Mouse (Mus musculus) WW6 (cell line): Measurements from ENCODE around the gene Rtl8b.
"Not testable (repeated sequence)": the region's sequence is repeated elsewhere in the genome, so short reads cannot be mapped to it uniquely, and the experiment has no call there.

ENCODE experiments used
- DNase-seq: peaks from one replicate; pipeline ENCODE4 v3.0.0-alpha.2; 2013; ENCODE audit warnings: low read depth, low spot score

The Rtl8b gene

DNA sequence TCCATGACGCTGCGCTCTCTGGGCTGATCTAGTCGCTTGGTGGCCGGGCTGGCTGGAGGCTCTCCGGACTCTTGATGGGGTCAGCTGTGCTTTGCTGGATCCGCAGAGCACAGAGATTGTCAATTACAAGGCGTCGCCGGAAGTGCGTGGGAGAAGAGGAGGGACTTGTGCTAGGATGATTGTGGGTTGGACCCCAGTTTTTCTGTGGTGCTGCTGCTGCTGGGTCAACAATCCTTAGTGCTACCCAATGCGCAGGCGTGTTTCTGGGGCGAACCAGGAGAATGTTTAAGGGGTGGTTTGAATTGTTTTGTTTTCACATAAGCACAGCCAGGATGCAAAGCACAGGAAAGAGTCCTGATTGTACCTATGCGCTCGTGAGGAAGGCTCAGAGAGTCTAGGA, at the start of gene Rtl8b:
Rtl8b (minus strand) TSS at position 115 of the 400 bp plus-strand sequence.
- DNase-seq = peak; percentile 24

DNA sequence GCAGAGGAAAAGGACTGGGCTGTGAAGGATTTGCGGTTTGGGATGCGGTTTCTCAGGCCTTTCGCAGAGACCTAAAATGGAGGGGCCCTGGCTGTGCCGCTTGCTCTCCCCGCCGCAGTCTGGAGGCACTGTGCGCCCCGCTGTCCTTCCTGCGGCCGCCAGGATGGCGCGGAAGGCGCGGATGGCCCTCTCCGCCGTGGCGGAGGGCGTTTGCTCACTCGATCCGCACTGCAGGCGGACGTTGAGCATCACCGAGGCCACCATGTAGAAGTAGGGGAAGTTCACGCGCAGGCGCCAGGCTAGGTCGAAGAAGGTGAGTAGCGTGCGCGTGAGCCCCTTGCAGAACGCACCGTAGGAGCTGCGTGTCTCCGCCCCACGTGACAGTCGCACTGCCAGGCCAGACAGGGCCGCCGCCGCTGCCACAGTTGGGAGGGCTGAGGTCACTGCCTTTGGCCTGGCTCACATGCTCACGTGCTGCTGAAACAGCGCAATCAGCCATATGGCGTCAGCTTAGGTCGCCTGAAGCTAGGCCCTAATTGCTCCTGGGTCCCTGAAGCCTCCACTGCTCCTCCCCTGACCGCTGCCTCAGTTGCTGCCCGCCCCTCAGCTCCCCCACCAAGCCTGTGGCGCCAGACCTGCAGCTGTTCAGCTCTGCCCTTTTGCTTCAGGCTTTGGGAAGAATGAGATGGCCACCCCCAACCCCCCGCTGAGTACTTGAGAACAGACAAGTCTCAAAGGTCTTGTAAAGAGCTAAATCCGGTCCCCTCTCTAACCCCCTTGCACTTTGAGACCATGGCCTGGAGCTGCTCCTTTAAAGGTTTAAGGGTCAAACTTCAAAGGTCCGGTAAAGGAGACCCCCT, 46.3 kb upstream of the Rtl8b start:
- peak; percentile 36 for DNase-seq

DNA sequence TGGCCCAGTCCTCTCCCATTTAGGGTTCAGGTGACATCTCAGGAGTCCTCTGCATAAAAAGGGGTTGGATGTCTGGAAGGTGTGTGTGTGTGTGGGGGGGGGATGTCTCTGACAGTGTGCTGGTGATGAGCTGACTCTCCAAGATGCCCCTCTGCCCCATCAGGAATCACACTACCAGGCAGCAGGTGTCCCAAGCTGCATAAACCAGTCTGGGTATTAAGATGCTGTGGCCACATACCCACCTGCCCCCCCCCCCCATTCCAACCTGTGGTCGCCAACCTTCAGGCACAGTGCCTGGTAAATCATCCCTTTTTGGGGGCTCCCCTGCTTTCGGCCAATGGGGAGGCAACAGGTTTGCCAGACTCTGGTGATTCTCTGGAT, 45.7 kb upstream of the Rtl8b start:
- no peak for DNase-seq

DNA sequence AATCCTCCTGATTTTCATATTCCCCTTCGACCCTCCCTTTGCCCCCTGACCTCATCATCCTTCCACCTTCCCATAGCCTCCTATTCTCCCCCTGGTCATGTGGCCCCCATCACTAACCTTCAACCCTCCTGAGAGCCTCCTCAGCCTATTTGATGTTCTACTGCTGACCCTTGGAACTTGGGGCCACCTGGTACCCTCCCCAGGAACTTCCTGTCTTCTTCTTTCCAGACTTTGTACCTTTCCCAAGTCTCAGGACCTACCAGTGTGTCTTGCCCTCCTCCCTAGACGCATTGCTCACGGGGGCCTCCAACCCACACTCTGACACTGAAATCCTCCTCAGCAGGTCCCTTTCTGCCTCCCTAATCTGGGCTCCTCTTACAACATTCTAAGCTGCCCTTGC, 32.5 kb upstream of the Rtl8b start:
- DNase-seq = no peak

DNA sequence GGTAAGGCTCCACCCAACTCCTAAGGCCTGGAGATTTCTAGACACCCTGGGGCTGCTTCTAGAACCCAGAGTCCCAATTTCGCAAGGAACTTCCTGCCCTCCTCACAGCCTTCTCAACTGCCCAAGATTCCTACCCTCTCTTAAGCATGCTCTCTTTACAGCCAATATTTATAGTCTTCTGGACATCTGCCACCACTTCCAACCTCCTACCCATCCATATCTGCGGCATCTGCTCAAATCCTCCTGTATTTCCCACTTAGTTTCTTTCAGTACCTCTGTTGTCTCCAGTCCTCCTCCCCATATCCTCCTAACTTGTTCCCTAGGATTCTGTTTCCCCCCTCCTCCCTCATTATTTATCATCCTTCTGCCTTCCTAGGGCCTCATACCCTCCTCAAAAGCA, 29.0 kb upstream of the Rtl8b start:
- no peak for DNase-seq

DNA sequence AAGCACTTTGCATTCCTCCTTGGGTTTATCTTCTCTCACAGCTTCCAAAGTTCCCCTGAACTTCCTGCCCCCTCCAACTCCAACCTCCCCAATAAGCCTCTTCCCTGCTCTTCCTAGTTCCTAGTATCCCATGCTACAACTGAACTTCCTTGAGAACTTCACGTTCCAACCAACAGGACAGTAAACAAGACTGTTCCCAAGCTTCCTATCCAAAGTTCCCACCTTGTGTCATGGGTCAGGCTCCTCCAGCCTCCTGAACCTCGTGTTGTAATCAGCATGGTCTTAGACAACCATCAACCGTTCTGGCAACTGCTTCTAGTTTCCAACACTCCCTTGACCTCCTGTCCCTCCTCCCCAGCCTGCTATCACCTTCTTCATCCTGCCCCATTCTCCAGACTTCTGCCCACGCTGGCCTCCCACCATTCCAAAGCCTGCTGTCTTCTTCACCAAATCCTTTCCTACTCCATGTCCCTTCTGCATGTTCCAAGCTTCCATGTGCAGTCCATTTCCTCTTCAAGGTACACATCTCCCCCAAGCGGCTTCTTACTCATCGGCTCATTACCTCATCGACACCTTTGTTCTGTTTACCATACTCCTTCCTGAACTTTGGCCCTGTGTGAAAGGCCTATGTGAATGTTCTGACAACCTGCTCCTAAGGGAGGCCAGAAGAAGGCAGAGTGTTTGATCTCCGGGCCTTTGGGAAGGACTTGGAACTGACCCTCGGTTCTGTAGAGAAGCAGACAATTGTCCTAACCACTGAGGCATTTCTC, 24.0 kb upstream of the Rtl8b start:
- DNase-seq = no peak

DNA sequence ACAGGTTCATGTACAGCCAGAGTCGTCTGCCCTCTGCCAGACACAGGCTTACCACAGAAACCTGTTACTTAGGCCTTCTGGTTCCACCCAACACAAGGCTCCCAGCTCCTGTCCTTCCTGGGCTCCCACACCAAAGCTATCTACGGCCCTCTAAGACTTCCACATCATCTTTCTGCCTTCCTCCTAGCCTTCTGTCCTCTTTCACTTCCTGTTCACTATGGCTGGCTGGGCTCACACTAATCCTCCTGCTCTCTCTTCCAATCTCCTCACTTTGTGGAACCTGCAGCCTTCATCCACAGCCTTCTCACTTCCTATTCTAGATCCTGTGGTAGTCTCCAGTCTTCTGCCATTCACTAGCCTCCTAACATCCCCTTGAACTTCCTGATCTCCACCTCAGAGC, 22.9 kb upstream of the Rtl8b start:
- DNase-seq = no peak

DNA sequence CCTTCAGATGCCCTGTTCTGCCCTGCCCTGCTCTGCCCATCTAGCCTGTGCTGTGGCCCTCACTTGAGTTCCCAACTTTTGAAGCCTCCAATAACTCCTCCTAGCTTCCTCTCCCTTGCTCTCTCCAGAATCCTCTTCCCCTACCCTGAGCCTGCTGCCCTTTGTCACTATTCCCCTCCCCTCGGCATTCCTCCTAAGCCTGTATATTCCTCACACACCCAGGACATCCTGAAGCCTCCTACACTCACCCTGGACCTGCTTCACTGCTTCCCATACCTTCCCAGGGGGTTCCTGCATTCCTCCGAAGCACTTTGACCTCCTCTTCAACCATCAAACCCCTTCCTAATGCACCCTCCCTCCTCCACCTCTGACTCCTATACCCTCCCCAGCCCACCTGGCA, 21.9 kb upstream of the Rtl8b start:
- DNase-seq = no peak

DNA sequence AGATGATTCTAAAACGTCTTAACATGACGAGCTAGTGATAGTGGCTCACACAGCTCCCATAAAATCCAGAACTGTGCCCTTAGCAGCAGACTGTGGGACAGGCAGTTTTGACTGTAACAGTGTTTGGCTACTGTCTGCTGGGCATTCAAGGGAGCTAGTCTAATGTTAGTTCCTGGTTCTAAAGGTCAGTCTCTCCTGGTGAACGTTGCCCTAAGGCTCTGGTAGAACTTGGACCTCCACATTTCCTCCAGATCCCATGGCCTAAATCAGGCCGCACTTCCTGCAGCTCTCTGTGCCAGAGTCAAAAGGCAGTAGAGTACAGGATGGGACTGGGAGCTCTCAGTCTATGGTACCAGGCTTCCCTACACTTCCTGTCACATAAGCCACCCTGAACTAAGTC, 14.5 kb upstream of the Rtl8b start:
- DNase-seq = not testable (repeated sequence)

DNA sequence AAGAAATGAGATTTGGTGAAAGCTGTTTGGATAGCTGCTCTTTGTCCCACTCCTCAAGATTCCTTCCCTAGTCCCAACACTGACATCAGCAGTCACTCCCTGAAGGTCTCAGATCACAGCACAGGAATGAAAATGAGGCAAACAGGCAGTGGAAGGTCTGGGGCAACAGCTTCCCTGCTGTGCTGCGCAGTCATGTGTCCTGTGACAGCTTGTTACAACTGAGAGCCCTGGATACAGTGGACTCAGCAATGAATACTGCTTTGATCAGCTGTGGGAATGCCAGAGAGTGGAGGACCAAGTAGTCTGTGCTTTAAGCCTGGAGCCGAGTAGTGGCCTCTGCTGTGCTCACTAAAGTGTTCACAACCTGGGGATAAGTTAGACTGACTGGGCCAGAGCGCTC, 12.4 kb upstream of the Rtl8b start:
- DNase-seq = not testable (repeated sequence)

DNA sequence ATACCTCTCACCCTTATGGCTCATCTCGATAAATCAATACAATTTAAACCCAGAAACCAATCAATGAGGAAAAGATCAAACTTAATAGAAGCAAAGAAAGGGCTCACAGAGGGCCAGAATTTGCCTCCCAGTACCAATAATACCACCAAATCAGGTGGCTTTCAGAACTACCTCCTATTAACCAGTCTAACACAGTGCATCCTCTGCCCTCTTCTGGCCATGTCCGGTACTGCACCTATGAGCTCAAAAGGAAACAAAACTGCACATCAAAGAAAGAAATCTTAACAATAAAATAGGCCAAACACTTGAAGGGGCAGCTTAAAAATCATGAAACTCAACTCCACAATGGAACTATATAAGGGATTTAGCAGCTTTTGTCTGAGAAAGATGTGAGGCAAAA, 6.7 kb upstream of the Rtl8b start:
- DNase-seq = not testable (repeated sequence)

DNA sequence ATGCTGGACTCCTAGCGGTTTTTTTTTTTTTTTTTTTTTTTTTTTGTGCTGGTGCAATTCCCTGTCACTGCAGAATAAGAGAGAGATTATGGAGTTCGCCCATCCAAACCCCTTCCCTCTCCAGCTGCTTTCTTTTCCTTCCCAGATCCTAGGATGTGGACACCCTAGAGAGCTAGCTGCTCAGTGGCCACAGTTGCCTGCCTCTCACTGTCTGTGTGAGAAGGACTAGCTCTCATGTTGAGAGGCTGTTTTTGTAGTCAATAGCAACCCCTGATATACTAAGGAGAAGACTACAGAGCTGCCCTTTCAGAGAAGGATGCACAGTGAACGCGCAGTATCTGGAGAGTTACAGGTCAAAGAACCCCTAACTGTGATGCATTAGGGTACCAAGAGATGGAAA, 488 bp upstream of the Rtl8b start:
- DNase-seq = not testable (repeated sequence)

DNA sequence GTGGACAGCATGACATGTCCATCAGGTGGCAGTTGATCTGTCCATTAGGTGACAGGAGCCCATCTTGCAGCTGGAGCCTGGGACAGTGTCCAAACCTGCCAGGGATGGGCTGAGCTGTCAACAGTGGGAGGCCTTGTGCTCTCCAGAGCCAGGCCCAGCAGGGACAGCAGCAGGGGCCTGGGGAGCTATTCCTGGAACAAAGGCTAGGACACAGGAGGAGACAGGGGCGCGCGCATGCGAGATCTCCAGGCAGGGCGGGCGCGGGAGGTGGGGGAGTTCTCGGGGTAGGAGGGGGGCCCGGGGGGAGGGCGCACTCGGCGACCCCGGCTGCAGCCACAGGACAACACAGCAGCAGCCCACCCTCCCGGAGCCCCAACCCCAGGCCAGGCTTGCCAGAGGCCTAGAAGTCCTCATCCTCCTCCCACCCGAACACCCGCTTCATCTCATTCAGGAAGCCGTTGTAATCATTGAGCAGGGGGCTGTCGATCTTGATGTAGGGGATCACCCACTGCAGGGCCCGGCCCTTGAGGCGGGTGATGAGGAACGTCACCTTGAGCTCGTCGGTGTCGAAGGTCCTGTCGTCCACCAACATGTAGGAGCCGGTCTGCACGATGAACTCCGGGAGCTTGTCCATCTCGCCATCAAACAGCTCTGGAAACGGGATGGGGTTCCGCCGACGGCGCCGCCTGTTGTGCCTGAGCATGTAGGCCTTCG, 494 bp downstream of the Rtl8b start:
- DNase-seq = not testable (repeated sequence)

DNA sequence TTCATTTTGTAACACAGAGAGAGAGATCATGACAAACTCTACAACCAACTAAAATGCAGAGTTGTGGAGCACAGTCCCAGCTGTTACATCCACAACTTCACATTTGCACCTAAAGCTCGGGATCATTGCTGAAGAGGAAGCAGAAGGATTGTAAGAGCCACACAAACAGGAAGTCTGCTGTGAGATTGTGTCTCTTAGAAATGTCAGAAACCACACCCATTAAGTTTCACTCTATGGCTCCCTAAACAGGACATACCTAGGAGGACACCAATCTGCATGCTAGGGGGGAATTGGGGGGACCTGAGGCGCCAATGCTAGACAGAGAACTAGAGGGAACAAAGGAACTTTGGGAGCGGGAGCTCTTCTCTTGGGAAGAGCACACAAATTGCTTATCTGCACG, 17.3 kb downstream of the Rtl8b start:
- DNase-seq = not testable (repeated sequence)

DNA sequence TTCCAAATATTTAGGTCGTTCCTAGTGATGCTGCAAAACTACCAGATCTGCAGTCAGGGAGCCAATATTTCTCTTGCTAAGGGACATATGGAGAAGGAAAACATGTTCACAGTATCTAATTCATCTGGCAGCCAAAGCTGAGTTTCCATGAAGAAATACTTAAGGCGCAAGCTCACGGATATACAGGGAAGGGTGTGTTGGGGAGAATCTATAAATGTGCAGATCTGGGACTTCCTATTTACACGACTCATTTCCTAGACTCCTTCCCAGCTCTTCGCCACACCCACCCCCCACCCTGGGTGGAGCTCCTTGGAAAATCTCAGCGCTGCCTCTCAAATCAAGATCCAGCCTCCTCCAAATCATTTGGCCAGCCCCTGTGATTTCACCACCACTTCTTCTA, 24.3 kb downstream of the Rtl8b start:
- DNase-seq = no peak

DNA sequence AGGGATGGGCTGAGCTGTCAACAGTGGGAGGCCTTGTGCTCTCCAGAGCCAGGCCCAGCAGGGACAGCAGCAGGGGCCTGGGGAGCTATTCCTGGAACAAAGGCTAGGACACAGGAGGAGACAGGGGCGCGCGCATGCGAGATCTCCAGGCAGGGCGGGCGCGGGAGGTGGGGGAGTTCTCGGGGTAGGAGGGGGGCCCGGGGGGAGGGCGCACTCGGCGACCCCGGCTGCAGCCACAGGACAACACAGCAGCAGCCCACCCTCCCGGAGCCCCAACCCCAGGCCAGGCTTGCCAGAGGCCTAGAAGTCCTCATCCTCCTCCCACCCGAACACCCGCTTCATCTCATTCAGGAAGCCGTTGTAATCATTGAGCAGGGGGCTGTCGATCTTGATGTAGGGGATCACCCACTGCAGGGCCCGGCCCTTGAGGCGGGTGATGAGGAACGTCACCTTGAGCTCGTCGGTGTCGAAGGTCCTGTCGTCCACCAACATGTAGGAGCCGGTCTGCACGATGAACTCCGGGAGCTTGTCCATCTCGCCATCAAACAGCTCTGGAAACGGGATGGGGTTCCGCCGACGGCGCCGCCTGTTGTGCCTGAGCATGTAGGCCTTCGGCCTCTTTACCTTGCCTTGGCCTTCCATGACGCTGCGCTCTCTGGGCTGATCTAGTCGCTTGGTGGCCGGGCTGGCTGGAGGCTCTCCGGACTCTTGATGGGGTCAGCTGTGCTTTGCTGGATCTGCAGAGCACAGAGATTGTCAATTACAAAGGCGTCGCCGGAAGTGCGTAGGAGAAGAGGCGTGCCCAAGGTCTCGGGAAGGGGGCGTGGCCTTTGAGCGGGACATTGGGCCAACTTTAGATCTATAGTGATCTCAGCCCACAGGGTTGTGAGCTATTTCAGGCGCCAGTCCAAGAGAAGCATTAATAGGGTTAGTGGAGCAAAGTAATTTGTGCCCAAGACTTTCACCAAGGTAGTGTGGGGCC, 26.9 kb downstream of the Rtl8b start, which contains the start of gene Rtl8a:
Rtl8a (minus strand) TSS at position 703 of the 982 bp plus-strand sequence.
- DNase-seq = peak; percentile 3

DNA sequence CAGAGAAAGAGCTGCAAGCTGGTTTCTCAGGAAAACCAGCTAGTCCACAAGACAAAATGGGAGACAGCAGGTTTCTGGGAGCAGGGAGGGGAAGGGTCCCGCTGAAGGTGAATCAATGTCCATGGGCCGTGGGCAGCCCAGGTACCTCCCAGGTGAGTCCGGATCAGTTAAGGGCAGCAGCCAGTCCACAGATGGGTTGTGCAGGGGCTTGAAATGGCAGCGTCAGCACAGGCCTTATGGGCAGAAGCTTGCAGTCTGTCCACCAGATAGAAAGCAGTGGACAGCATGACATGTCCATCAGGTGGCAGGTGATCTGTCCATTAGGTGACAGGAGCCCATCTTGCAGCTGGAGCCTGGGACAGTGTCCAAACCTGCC, 27.6 kb downstream of the Rtl8b start:
- DNase-seq = not testable (repeated sequence)

DNA sequence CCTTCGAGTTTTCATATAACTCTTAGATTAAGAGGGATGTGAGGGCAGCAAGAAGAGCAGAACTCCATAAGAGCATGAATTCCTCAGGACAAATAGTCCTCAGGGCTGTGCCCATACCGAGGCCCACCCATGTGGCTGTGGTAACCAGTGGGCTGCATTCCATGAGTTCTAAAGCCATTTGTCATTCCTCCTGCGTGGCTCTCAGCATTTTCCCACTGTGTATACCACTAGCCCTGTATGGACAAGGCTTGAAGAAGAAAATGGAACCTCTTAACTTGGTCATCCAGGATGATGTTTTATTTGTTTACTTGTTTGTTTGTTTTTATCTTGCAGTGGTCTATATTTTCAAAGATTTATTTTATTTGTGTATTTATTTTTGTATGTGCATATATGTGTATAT, 32.1 kb downstream of the Rtl8b start:
- not testable (repeated sequence) for DNase-seq
